Mouse (Mus musculus) spleen, postnatal 36 days (tissue): ENCODE measurements around the gene Gdi1.

Experiments used
- DNase-seq, 2 experiments: peaks; one replicate each; pipeline ENCODE4 v3.0.0; 2022; ENCODE audit warnings: low spot score in 2 of 2, mixed read lengths in 1 of 2

Gene Gdi1

DNA sequence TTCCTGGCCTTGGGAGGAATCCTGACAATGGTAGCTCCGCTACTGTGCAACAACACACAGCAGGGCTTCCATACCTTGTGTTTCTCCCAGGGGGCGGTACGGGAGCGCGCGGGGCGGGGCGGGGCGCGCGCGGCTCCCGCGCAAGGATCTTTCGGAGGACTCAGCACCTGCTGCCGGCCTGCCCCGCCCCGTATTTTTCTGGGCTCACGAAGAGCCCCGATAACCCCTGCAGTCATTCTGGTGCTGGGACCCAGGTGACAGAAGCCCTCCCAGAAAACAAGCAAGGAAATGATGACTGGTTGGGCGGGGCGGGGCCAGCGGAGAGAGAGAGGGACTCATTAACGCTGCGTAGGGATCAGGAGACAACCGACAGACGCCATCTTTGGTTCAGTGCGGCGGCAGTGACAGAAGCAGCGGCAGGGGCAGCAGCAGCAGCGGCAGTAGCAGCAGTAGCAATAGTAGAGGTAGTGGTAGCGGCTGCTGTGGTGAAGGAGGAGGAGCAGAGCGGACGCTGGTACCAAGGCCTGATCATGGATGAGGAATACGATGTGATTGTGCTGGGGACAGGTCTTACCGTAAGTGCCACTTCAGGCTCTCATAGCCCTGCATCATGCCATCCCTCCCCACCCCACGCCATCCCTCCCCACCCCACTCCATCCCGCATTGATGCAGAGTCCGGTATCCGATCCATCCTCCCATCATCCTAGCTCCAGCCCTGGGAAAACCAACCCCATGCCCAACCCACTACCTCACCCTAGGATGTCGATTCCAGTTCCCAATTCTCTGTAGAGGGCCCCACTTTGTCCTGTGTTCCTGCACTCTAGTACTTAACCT lies at the start of gene Gdi1:
Gene Gdi1, plus strand, starts transcription at position 132 of the 834 bp plus-strand sequence.
- peak; percentile 61 to 69 for DNase-seq

DNA sequence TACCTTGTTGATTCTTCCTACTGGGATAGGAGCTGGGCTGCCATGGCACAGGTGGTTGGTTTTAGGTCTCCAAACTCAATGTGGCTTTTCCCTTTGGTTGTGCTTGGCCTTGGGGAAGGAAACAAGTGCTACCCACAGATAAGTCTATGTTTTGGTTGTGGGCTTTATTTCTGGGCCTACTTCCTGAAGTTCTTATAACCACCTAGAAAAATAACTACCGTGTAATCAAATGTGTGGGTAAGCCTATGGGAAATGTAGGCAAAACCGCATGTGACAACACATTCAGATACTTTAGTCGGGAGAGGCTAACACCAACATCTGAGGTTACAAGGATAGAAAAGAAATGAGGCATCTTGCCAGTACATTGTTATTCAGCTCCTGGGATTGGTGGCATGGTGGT lies 47.1 kb upstream of the Gdi1 start:
- no peak for DNase-seq

DNA sequence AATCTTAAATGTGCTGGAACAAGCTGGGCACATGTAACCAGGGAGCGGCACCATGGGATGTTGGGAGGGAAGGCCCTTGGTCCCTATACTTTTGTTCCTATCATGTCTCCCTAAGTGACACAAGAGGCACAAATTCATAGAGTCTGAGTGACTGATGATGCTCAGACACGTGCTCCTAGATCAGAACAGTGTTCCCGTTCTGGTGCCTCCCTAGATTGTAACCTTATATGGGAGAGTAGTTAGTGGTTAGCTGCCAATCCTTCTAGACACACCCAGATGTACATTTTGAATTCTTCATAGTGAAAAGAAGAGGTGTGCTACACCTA lies 35.1 kb upstream of the Gdi1 start:
- no peak for DNase-seq

DNA sequence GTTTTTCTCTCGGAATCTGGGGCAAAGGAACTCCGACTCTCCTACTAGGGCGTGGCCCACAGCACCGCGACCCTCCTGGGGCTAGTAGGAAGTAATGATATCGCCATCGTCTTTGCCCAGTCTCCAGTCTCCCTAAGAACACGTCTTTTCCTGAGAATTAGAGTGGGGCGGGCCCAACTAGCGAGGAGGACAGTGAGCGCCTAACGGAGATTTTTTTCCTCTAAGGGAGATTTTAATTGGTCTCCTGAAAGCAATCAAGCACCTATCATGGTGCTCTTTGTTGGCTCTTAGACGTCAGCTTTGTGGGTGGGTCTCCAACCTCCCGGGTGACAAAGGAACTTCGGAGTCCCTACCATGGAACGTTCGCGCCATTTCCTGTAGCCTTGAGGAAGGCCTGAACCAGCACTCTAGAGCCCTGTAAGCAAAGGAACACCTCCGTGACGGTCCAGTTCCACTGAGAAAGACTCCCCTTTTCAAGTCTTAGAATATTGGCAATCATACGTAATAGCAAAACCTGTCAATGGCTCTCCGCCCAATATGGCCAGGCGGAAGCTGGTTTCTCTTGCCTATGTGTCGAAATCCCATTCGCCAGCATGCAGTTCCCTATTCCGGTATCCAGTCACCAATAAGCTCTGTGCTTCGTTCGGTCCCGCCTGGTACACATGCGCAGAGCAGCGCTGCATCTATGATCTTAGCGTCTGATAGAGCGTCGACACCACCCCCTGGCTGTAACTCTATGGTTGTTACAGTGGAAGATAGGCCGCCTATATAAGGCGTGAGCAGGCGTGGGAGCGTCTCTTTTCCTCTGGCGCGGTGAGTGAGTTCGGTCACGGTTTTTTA lies 34.5 kb upstream of the Gdi1 start, which contains the start of gene Rpl10:
Gene Rpl10, plus strand, starts transcription at position 751 of the 840 bp plus-strand sequence.
- DNase-seq: peak; percentile 91 to 92

DNA sequence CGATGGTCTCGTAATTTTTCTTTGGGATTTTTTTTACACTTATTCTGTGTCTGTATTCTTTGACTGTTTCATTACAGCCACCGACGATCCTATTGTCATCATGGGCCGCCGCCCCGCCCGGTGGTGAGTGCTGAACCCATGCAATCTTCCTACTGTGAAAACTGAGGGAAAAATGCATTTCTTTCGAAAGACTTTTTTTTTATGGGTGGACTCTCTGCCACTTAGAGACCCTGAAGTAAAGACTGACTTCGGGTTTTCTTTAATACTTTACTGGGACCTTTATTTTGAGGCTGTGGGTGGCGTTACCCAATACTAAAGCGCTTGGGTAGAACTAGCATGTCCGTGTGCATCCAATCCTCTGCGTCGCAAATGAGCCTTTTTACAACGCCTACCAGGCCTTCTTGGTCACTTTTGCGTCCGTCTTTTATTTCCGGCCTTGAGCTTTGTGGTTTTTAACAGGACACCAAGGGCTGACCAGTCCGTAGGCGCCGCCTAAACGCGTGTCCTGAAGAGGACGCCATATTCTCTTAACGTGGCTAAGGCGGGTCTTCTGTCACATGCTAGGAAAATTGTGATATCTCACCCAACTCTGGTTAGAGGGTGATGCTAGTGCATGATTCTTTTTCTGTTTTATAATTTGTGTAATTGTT lies 33.8 kb upstream of the Gdi1 start:
- peak in 1 of 2 experiments; percentile 17 for DNase-seq

DNA sequence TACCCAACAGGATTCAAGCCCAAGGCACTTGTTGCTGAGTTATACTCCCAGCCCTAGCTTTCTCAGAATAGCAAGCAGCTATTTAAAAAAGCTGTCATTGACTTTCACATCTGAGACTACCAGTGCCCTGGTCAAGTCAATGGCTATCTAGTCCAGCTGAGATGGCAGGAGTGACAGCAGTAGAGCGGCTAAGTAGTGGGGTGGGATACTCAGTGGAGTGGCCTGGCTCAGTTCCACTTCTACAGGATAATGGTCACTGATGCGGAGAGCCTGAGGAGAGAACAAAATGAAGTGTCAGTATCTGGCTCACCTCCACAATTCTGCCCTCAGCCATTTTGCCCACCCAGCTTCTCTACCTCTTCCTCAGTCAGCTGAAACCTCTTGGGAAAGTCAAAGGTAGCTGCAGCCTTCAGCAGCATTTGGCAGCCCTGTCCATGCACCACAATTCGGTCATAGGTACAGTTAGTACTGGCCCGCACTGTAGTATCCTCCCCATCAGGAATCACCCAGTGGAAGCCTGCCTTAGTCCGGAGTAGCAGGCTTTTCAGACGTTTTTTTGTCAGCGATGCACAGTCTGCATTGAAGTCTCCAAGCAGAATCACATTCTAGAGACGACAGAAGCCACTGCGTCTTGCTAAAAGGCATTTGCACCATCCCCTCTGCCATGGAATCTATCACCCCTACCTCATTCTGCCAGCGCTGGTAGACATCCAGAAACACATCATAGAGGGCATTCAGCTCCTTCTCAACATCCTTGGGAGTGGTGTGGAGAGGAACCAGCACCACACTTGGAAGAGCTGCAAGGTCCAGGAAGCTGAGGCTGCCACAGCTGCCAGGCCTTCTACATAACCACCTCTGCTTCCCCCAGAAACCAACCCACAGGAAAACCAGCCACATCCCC lies 31.1 kb upstream of the Gdi1 start:
- no peak for DNase-seq

DNA sequence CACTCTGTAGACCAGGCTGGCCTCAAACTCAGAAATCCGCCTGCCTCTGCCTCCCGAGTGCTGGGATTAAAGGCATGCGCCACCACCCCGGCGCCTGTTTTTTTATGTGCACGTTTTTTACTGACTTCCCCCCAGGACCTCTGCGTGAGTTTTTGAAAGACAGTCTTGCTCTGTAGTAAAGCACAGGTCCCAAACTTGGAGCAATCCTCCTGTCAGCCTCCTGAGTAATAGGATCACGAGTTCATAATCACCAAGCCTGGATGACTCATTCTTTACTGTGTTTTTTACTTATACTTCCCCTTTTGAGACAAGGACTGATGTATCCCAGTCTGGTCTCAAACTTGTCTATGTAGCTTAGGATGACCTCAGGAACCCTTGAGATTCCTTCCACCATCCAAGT lies 26.9 kb upstream of the Gdi1 start:
- no peak for DNase-seq

DNA sequence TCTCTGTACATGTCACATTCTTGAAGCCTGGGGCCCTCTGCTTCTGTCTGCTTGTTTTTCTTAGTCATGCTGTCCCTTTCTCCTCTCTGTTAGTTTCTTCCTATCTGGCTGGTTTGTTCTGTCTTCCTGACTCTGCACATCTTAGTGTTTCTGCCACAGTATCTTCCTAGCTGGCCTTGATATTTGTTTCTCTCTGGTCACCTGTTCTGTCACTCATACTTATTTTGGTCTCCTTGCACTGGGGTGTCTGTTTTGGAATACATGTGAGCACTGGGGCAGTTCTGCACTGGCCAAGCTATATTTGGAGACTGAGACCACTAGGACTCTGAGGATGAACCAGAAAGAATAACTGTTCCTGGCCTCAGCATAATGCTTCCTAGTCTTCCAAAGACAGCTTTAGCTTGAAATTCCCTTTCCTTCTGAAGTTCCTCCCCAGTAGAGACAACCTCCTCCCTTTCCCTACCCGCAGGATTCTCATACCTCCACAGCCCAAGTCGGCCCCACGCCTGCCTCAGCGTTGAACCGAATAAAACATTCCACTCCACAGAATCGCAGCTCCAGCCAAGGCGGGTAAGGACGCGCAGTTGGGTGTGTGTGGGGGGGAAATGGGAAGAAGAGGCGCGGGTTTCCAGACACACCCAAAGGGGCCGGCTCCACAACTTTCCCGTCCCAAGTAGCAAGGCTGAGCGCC lies 23.6 kb upstream of the Gdi1 start:
- no peak for DNase-seq

DNA sequence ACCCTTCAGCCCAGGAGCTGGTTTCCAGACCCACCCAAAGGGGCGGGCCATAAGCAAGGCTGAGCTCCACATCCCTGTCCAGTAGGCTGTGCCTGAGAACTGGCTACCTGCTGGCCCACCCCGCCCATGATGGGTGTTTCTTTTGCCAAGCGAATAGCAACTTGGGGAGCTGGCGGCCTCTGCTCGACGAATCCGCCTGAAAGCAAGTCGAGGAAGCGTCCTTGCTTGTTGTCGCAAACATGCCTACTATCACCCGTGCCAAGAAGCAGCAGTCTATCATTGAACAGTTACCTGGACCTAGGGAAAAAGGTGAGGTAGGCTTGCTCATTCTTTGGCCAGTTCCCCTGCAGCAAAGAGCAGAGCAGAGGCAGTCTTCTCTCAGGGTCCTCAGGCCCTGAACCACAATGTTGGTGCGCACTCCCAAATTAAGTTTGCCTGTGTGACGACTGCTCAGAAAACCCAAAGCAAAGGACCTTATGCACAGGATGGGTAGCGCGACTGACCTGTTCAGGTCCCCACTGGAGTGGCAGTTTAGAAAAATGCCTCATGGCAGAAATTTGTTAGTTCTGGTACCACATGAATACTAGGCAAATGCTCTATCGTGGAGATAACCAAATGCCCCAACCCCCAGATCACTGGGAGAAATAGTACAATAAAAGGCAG lies 22.9 kb upstream of the Gdi1 start, which contains the start of the genes Taz and Dnase1l1:
Gene Taz, plus strand, starts transcription at position 181 of the 663 bp plus-strand sequence.
Gene Dnase1l1, minus strand, starts transcription at position 606 of the 663 bp plus-strand sequence.
- peak; percentile 82 for DNase-seq

DNA sequence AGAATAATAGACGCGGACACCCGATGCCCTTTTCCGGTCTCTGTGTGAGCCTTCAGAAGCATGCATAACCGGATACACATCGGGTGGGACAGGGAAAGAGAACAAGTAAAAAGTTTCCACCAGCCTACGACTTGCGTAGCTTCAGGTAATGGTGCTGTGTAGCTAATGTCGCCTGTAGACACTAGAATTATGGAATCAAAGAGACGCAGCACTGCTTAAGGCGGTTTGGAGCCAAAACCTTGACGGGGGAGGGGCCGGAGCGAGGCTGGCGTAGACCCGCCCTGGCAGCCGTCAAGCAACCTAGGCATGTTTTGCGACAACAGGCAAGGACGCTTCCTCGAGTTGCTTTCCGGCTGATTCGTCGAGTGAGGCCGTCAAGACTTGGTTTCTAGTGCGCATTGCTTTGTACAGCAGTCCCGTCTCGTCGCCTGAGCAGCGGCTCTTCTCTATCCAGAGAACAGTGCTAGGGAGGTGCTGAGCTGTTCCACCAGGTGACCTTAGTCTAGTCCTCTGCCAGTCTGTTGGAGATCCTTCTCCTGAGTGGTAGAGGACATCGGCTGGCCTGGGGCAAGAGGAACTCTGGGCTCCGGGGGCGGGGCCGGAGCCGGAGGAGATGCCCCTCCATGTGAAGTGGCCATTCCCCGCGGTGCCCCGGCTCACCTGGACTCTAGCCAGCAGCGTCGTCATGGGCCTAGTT lies 22.3 kb upstream of the Gdi1 start:
- peak; percentile 84 to 88 for DNase-seq

DNA sequence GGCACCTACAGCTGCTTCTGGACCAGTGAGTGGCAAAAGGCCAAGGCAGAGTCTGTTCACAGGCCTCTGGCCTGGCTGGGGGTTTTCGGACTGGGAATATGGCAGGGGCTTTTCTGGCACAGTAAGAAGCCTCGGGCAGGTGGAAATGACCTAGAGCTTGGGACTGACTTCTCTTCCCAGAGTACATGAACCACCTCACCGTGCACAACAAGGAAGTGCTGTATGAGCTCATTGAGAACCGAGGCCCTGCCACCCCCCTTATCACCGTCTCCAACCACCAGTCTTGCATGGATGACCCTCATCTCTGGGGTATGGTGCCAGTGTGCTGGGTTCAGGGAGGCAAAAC lies 21.7 kb upstream of the Gdi1 start:
- DNase-seq: no peak

DNA sequence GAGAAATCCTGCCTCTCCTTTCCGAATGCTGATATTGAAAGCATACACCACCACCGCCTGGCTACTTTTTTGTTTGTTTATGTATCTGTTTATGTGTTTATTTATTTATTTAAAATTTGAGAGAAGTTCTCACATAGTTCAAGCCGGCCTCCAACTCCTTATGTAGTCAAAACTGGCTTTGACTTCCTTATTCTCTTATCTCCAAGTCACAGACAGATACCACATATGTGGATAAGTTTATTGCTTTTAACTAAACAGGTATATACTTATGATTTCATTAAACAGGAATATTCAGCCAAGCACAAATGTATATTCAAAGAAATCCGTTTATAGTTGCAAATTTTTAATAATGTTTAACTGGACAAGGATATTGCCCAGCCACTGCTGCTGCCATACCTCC lies 11.4 kb upstream of the Gdi1 start:
- no peak for DNase-seq

DNA sequence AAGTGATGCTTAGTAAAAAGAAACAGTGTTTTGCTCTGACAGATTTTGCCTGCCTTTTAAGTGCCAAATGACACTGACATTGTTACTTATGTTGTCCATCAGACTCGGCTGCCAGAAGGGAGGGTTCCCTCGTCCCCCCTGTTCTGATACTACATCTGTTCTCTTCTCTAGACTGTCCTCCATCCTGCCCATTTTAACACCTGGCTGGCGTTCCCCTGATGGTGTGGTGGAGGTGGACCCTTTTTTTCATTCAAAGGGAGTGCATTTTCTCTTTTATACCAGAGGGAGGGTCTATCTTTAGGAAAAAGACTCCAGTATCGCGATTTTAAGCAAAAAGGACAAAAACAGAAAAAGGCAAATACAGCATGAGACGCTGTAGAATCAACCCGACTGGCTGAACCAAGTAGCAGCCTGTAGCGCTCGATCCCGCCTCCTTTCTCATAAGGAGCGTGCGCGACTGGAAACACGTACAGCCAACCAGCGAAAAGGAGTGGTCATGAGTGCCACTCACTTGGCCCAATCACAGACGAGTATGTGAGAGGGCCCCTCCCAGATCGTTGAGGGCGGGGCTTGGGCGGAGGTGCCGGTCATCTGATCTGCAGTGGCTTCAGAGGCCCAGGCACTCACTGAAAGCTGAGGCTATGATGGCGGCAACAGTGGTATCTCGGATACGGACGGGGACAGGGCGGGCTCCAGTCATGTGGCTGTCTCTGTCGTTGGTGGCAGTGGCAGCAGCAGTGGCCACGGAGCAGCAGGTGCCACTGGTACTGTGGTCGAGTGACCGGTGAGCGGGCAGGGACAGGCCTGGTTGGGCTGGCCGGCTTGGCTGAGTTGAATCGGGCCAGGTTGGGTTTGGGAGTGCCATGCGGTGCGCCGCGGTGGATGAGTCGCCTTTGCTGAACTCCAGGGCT lies 8.0 kb upstream of the Gdi1 start, which contains the start of gene Atp6ap1:
Gene Atp6ap1, plus strand, starts transcription at position 560 of the 911 bp plus-strand sequence.
- peak; percentile 94 to 95 for DNase-seq

DNA sequence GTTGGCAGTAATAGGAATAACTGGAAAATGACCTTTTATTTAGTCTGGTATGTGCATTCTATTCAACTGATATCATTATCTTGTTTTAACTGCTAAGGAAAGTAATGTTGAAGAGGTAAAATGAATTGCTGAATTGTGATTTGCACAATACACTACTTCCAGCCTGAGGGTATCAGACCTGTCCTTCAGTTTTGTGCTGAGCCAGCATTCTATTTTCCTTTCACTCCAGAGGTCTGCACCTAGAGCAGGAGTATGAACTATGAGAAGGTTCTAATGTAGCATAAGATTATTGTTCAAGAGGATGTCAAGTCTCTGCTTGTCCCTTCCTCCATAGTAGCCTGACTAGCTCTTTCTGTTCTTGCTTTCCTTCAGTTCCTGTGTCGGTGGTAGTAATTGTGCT lies 6.5 kb upstream of the Gdi1 start:
- no peak for DNase-seq

DNA sequence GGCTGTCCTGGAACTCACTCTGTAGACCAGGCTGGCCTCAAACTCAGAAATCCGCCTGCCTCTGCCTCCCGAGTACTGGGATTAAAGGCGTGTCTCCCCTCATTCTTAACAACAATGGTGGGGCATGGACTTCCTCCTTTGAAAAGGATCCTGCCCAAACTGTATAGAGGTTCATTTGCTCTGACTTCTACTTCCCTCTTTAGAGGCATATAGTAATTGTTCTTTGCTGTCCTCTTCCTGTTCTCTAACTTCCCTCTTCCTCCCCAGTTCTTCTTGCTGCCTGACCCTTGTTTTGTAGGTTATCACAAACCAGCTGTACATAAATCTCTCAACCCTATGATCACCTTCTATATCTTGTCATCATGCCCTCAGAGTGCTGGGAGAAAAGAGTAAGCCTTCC lies 5.1 kb upstream of the Gdi1 start:
- peak; percentile 17 to 41 for DNase-seq

DNA sequence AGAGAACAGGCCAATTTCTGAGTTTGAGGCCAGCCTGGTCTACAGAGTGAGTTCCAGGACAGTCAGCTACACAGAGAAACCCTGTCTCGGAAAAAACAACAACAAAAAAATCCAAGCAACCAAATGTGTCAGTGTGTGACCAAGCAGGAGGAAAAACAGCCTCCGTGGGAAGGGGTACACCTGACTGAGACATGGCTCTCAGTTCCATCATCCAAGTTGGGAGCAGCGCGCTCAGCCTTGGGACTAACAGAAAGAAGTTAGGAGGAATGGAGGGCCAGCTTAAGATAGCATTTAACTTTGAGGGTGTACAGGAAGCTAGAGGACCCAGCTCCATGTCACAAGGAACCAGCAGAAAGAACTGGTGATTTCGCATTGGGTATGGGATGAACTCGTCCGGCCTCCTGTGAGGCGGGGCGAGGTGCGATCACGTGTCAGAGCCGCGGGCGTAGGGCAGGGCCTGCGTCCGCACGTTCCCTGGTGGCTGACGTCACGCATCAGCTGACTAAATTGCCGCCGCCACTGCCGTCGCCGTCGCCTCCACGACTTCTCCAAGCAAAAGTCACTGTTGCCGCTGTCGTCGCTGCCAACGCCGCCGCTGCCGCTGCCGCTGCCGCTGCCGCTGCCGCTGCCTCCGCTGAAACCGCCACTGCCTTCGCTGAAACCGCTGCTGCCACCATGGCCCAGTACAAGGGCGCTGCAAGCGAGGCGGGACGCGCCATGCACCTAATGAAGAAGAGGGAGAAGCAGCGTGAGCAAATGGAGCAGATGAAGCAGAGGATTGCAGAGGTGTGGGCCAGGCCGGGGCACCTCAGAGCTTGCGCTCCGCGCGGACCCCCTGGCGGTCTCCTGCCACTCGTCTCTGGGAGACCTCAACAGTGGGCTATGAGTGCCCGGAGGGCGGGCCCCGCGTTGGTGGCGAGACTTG lies 8.0 kb downstream of the Gdi1 start, which contains the start of gene Fam50a:
Gene Fam50a, plus strand, starts transcription at position 494 of the 925 bp plus-strand sequence.
- peak; percentile 88 to 90 for DNase-seq

DNA sequence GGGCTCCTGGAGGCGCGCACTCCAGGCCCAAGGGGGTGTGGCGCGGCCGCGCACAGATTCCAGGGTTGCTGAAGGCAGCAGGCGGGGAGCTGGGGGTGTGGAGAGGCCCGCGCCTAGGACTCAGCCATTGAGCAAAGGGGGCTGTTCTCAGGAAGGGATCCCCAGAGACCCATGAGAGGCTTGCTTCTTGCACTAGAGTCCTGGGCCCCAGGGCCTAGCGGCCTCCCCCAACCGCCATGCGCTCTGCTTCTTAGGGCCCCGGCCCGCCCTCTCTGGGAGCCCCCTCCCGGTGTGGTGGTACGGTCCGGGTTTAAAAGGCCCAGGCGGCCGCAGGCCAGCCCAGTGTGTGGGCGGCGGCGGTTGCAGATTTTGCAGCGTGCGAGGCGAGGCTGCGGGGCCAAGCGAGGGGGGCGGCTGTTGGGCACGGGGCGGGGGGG lies 23.9 kb downstream of the Gdi1 start, which contains the start of gene Plxna3:
Gene Plxna3, plus strand, starts transcription at position 342 of the 437 bp plus-strand sequence.
- DNase-seq: peak; percentile 51 to 64
